Mouse (Mus musculus): Measurements from ENCODE around the gene Lrsam1. TPM values are rescaled to one million over a fixed set of nuclear protein-coding genes. Genes with fewer than 3 reads are reported as not detected.

Gene Lrsam1
- polyA plus RNA-seq, 1 experiment from 2014 or later = 6.6 TPM

- Histone ChIP-seq H3K27me3 (ENCODE audit: poor library complexity, severe bottlenecking) (peaks cover 25% of the 10 kb centered on the region), H3K27ac (peak overlapping the region; percentile 76), H3K4me3 (no peak overlapping the region), H3K36me3 (replicated peaks) (peaks cover 45% of the 10 kb centered on the region), H3K9me3 (no peaks in the 10 kb centered on the region), H3K4me1 (peaks cover 26% of the 10 kb centered on the region)
- no peak for DNase-seq (ENCODE audit: extremely low spot score, low spot score)
- WGBS = 38% methylated on average over 3 of the region's 3 CpGs
Measured at GRCm38 (mm10) chr2:32914896-32915295, 46.5 kb downstream of the Lrsam1 start.

DNA sequence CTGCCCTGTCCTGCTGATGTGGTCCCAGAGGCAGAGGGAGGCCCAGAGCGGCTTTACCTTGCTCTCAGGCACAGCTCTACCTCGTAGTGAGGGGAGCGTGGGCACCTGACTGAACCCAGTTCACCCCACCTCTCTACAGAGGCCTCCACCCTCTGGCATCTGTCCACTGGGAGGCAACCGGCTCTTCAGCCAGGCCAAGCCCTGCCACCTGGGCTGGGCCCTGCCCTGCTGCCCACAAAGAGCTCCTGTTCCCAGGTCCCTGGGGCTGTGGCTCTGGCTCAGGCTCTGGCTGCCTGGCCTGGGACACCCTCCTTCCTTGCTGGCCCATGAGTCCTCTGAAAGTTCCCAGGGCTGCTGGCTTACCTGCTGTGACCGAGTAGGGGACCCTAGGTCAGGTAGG is 47.1 kb downstream of the Lrsam1 start:
- Histone ChIP-seq H3K27ac (peak overlapping the region; percentile 76), H3K36me3 (replicated peaks) (peaks cover 42% of the 10 kb centered on the region), H3K4me3 (no peak overlapping the region), H3K27me3 (ENCODE audit: poor library complexity, severe bottlenecking) (peaks cover 30% of the 10 kb centered on the region), H3K4me1 (peaks cover 26% of the 10 kb centered on the region), H3K9me3 (no peaks in the 10 kb centered on the region)
- WGBS = 77% methylated on average over 5 of the region's 5 CpGs
- DNase-seq (ENCODE audit: extremely low spot score, low spot score) = no peak

- peak; percentile 86 for DNase-seq (ENCODE audit: extremely low spot score, low spot score)
- WGBS = 33% methylated on average over 19 of the region's 19 CpGs
- H3K4me1 ChIP-seq = peaks cover 36% of the 10 kb centered on the region
- H3K36me3 ChIP-seq (replicated peaks) = peaks cover 32% of the 10 kb centered on the region
- no peak overlapping the region for H3K4me3 ChIP-seq
- no peaks in the 10 kb centered on the region for H3K9me3 ChIP-seq
- H3K27me3 ChIP-seq (ENCODE audit: poor library complexity, severe bottlenecking) = peaks cover 41% of the 10 kb centered on the region
- no peak overlapping the region for H3K27ac ChIP-seq
Measured at GRCm38 (mm10) chr2:32912210-32912804, 49.1 kb downstream of the Lrsam1 start.

DNA sequence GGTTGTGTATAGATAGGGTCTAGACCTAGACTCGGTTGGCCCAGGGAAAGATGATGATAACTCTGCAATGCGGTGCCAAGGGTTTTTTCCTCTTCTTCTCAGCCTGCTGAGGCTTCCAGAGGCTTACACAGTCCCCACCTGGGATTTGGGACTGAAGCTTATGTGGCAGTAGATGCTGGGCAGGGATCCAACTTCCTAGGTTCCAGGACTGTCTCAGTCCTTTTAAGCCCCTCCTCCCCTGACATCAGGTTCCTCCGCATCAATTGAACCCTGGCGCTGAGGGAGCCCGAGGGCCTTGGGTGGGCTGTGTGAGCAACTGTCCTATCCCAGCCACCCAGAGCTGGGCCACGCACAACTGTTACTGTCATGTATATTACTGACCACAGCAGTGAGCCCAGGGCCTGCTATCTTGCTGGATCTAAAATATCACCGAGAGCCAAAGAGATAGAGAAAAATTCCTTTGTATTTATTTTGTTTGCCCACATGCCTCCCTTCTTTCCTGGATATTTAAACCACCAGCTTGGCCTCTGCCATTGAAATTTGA is 49.7 kb downstream of the Lrsam1 start:
- H3K4me3 ChIP-seq = no peak overlapping the region
- peaks cover 42% of the 10 kb centered on the region for H3K4me1 ChIP-seq
- 90% methylated on average over 7 of the region's 7 CpGs for WGBS
- no peak overlapping the region for H3K27ac ChIP-seq
- H3K9me3 ChIP-seq = no peaks in the 10 kb centered on the region
- H3K27me3 ChIP-seq (ENCODE audit: poor library complexity, severe bottlenecking) = peaks cover 47% of the 10 kb centered on the region
- no peak for DNase-seq (ENCODE audit: extremely low spot score, low spot score)
- peaks cover 32% of the 10 kb centered on the region for H3K36me3 ChIP-seq (replicated peaks)

- DNase-seq (ENCODE audit: extremely low spot score, low spot score) = no peak
- Histone ChIP-seq H3K27ac (peak overlapping the region; percentile 76), H3K4me1 (peaks cover 38% of the 10 kb centered on the region), H3K4me3 (peak overlapping the region; percentile 22; the same call in 1 of the 2 replicates), H3K36me3 (replicated peaks) (peaks cover 25% of the 10 kb centered on the region), H3K27me3 (ENCODE audit: poor library complexity, severe bottlenecking) (peaks cover 60% of the 10 kb centered on the region), H3K9me3 (no peaks in the 10 kb centered on the region)
- 38% methylated on average over 11 of the region's 11 CpGs for WGBS
Measured at GRCm38 (mm10) chr2:32908796-32909195, 52.6 kb downstream of the Lrsam1 start.

DNA sequence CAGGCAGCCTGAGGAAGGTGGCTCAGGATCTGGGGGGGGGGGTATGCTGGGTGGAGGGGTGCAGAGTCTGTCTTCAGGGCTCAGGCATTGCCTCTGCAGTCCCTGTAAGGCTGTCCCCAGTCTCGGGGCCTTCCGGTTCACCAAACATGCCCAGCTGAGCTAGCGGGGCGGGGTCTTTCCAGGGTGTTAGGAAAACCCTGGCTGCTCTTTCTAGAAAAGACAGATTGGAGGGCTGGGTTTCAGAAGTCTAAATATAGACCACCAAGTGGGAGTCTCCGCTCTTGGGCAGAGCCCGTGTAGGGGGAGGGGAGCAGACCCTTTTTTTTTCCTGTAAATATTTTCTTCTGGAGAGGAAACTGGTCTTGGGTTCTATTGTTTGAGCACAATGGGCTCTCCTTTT is 53.1 kb downstream of the Lrsam1 start:
- no peaks in the 10 kb centered on the region for H3K9me3 ChIP-seq
- peak; percentile 52 for DNase-seq (ENCODE audit: extremely low spot score, low spot score)
- peaks cover 37% of the 10 kb centered on the region for H3K4me1 ChIP-seq
- H3K4me3 ChIP-seq = peak overlapping the region; percentile 22
- H3K27ac ChIP-seq = peak overlapping the region; percentile 76
- H3K36me3 ChIP-seq (replicated peaks) = peaks cover 25% of the 10 kb centered on the region
- 7% methylated on average over 6 of the region's 6 CpGs for WGBS
- peaks cover 60% of the 10 kb centered on the region for H3K27me3 ChIP-seq (ENCODE audit: poor library complexity, severe bottlenecking)

- Histone ChIP-seq H3K36me3 (replicated peaks) (peaks cover 23% of the 10 kb centered on the region), H3K27ac (peak overlapping the region; percentile 76; the same call in 1 of the 2 replicates), H3K4me1 (peaks cover 37% of the 10 kb centered on the region), H3K9me3 (no peaks in the 10 kb centered on the region), H3K27me3 (ENCODE audit: poor library complexity, severe bottlenecking) (peaks cover 60% of the 10 kb centered on the region), H3K4me3 (no peak overlapping the region)
- no peak for DNase-seq (ENCODE audit: extremely low spot score, low spot score)
- 67% methylated on average over 8 of the region's 8 CpGs for WGBS
Measured at GRCm38 (mm10) chr2:32907442-32907841, 54.0 kb downstream of the Lrsam1 start.

DNA sequence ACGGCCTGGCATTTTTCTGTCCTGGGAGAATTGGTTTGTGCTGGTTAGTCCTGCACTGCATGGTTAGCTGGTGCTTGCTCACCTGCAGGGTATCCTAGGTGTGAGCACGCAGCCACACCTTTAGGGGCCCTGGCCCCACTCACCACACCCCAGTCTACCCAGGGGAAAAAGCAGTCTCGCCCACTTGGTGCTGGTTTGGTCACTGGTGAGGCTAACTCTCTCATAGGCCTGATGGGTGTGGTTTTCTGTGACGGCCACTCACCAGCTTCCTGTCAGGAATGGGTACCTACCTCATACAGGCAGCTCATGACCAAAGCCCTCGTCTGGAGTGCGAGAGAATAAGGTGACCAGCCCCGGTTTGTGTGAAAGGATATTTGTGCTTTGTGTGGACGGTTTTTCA is 56.1 kb downstream of the Lrsam1 start:
- no peaks in the 10 kb centered on the region for H3K9me3 ChIP-seq
- H3K4me1 ChIP-seq = peaks cover 37% of the 10 kb centered on the region
- H3K27me3 ChIP-seq (ENCODE audit: poor library complexity, severe bottlenecking) = peaks cover 39% of the 10 kb centered on the region
- peaks cover 9% of the 10 kb centered on the region for H3K36me3 ChIP-seq (replicated peaks)
- DNase-seq (ENCODE audit: extremely low spot score, low spot score) = no peak
- WGBS = 84% methylated on average over 8 of the region's 8 CpGs
- H3K4me3 ChIP-seq = no peak overlapping the region
- H3K27ac ChIP-seq = no peak overlapping the region

GRCm38 (mm10) chr2:32904637-32905036 is 56.8 kb downstream of the Lrsam1 start:
- H3K4me1 ChIP-seq = peaks cover 37% of the 10 kb centered on the region
- H3K27ac ChIP-seq = no peak overlapping the region
- WGBS = 90% methylated on average over 5 of the region's 5 CpGs
- H3K4me3 ChIP-seq = no peak overlapping the region
- H3K27me3 ChIP-seq (ENCODE audit: poor library complexity, severe bottlenecking) = peaks cover 32% of the 10 kb centered on the region
- DNase-seq (ENCODE audit: extremely low spot score, low spot score) = no peak
- H3K9me3 ChIP-seq = no peaks in the 10 kb centered on the region
- H3K36me3 ChIP-seq (replicated peaks) = peaks cover 3% of the 10 kb centered on the region

GRCm38 (mm10) chr2:32903470-32903869 is 57.9 kb downstream of the Lrsam1 start:
- H3K27me3 ChIP-seq (ENCODE audit: poor library complexity, severe bottlenecking) = peaks cover 24% of the 10 kb centered on the region
- H3K27ac ChIP-seq = no peak overlapping the region
- H3K4me3 ChIP-seq = no peak overlapping the region
- 92% methylated on average over 4 of the region's 4 CpGs for WGBS
- H3K36me3 ChIP-seq (replicated peaks) = peaks cover 3% of the 10 kb centered on the region; the same call in 1 of the 2 replicates
- no peak for DNase-seq (ENCODE audit: extremely low spot score, low spot score)
- no peaks in the 10 kb centered on the region for H3K9me3 ChIP-seq
- H3K4me1 ChIP-seq = peaks cover 28% of the 10 kb centered on the region

GRCm38 (mm10) chr2:32902126-32902525 is 59.3 kb downstream of the Lrsam1 start:
- H3K9me3 ChIP-seq = no peaks in the 10 kb centered on the region
- peaks cover 3% of the 10 kb centered on the region; the same call in 1 of the 2 replicates for H3K36me3 ChIP-seq (replicated peaks)
- no peak overlapping the region for H3K27ac ChIP-seq
- no peak for DNase-seq (ENCODE audit: extremely low spot score, low spot score)
- WGBS = 93% methylated on average over 9 of the region's 9 CpGs
- H3K4me3 ChIP-seq = no peak overlapping the region
- H3K4me1 ChIP-seq = peaks cover 27% of the 10 kb centered on the region
- peaks cover 17% of the 10 kb centered on the region for H3K27me3 ChIP-seq (ENCODE audit: poor library complexity, severe bottlenecking)

DNA sequence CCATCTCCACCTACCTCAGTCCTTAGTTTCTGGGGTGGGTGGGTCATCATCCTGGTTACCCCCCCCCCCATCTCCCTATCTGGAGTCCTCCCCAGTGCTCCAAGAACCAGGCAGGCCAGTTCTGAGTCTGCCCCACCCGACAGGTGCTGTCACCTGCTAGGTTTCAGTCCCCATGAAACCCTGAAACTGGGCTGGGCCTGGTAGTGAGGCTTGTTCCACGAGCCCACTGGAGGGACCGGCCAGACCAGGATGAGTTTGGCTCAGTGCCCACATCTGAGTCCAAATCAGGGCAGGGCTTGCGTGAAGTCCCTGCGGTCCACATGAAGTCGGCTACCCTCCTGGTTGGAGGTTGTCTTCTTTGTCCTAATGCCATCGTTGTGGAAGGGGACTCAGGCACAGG is 62.4 kb downstream of the Lrsam1 start:
- no peaks in the 10 kb centered on the region for H3K27me3 ChIP-seq (ENCODE audit: poor library complexity, severe bottlenecking)
- no peak overlapping the region for H3K27ac ChIP-seq
- no peak for DNase-seq (ENCODE audit: extremely low spot score, low spot score)
- 84% methylated on average over 7 of the region's 7 CpGs for WGBS
- H3K4me1 ChIP-seq = peaks cover 31% of the 10 kb centered on the region
- H3K4me3 ChIP-seq = no peak overlapping the region
- H3K9me3 ChIP-seq = no peaks in the 10 kb centered on the region
- 0 out of 2 replicates have a peak, but pooled peaks cover 1% of the 10 kb centered on the region for H3K36me3 ChIP-seq (replicated peaks)

- no peak overlapping the region for H3K4me3 ChIP-seq
- 0 out of 2 replicates have a peak overlapping the region, but pooled peaks have one; percentile 21 for H3K27ac ChIP-seq
- H3K4me1 ChIP-seq = peaks cover 34% of the 10 kb centered on the region
- no peaks in the 10 kb centered on the region for H3K27me3 ChIP-seq (ENCODE audit: poor library complexity, severe bottlenecking)
- H3K9me3 ChIP-seq = no peaks in the 10 kb centered on the region
- peaks cover 9% of the 10 kb centered on the region; the same call in 1 of the 2 replicates for H3K36me3 ChIP-seq (replicated peaks)
- WGBS = 56% methylated on average over 10 of the region's 10 CpGs
- DNase-seq (ENCODE audit: extremely low spot score, low spot score) = no peak
Measured at GRCm38 (mm10) chr2:32896507-32897147, 64.8 kb downstream of the Lrsam1 start.
